Mouse (Mus musculus) bone marrow, adult 2 months (tissue): ENCODE measurements around the gene Nlrp9a. TPM values are rescaled to one million over a fixed set of nuclear protein-coding genes. Genes with fewer than 3 reads are reported as not detected.
"Not testable (repeated sequence)": the region's sequence is repeated elsewhere in the genome, so short reads cannot be mapped to it uniquely, and the experiment has no call there.

Experiments used
- H3K27ac ChIP-seq: fragments of 200-500 bp; 2 replicates; pipeline ENCODE4 v1.5.1; 2012; ENCODE audit warnings: low read depth, mild to moderate bottlenecking, control low read depth, inconsistent platforms, low read length; ENCODE audit not compliant: control insufficient read depth, poor library complexity, insufficient read depth
- H3K4me1 ChIP-seq: fragments of 200-500 bp; 2 replicates; pipeline ENCODE4 v1.6.1; 2011; ENCODE audit warnings: low read length; ENCODE audit not compliant: control insufficient read depth, insufficient read depth
- H3K4me3 ChIP-seq: fragments of 200-500 bp; replicated peaks from 2 replicates; pipeline ENCODE3; 2011; ENCODE audit warnings: mild to moderate bottlenecking, low read depth, low read length, control low read depth; ENCODE audit not compliant: control insufficient read depth
- CTCF ChIP-seq: fragments of 200-500 bp; IDR thresholded peaks from 2 replicates; pipeline ENCODE4 v1.5.1; 2011; ENCODE audit warnings: low read length, control low read depth; ENCODE audit not compliant: control insufficient read depth, insufficient read depth
- POLR2A ChIP-seq: fragments of 200-500 bp; IDR thresholded peaks from 2 replicates; pipeline ENCODE4 v1.6.1; 2011; ENCODE audit warnings: low read depth, mild to moderate bottlenecking, control low read depth, low read length, borderline replicate concordance; ENCODE audit not compliant: control insufficient read depth
- WGBS: fragments of 180-500 bp; shearing (Covaris S2); methylation state at CpG from one replicate; pipeline ENCODE4 v1.1.7; 2018; 5-methylcytosine and 5-hydroxymethylcytosine counted together
- polyA plus RNA-seq: library from polyadenylated mRNA; stranded (reverse); fragments of >200 nt; gene quantifications from 2 replicates; pipeline ENCODE4 v1.2.4, GENCODE M21; 2011; ENCODE audit warnings: low replicate concordance; ENCODE audit not compliant: missing spikeins, insufficient read depth, insufficient read length

Nlrp9a gene
- polyA plus RNA-seq: not detected in 2 replicates

DNA sequence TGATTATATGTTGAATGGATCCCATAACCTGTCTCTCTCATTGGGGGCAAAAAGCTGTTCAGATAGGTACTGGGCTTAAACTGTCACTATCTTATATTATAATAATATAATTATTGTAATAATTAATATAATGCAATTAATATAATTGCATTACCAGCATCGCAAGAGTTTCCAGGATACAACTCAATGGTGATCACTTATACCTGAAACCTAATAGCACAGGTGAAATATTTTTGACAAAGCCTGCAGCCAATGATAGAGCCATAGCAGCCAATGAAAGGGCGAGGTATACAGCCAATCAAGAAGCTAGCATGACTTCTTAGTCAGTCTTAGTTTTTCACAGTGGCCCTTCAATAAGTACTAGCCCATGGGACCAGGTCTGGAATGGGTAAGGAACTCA is at the start of gene Nlrp9a:
TSS of gene Nlrp9a (plus strand) at position 301 of the 400 bp plus-strand sequence.
- not testable (repeated sequence) for H3K27ac ChIP-seq, H3K4me3 ChIP-seq, H3K4me1 ChIP-seq
- 55% methylated on average over 2 of the region's 2 CpGs for WGBS

- H3K4me3 ChIP-seq, H3K27ac ChIP-seq, H3K4me1 ChIP-seq: not testable (repeated sequence)
- 80% methylated on average over 18 of the region's 18 CpGs for WGBS
Observed at GRCm38 (mm10) chr7:26489514-26489913, 45.3 kb upstream of the Nlrp9a start.

DNA sequence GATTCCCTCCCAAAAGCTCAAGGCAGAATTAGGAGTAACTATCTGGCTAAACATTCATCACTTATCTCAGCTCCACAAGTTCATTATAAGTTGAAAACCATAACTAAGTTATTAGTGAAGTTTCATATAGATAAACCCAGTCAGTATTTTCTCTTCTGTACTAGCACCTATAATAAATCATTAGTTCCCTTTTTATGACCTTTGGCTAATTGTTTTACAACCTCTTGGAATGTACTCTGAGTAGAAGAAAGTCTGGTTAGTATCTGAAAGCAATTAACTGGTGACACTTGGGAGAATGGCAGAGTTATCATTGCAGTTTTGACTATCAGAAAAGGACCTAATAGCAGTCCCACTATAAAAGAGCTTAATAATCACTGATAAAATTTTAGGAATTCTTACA is 54.3 kb downstream of the Nlrp9a start:
- no peak overlapping the region for H3K27ac ChIP-seq
- no peak overlapping the region for H3K4me3 ChIP-seq
- H3K4me1 ChIP-seq: no peaks in the 10 kb centered on the region
- TF ChIP-seq POLR2A (no peak), CTCF (no peak)

DNA sequence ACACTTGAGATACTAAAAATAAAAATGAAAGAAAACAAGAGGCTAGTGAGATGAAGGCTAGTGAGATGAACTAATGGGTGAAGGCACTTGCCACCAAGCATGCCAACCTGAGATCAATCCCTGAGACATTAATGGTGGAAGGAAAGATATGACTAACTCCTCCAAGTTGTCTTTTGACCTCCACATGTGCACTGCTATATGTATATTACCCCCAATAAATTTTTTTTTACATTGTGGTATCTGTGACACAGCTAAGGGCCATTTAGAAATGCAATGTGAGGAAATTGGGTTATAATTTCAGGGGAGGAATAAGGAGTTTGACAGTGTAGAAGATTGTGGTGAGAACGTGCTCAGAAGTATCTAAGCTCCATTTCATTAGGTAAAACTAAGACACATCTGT is 55.0 kb downstream of the Nlrp9a start:
- H3K4me1 ChIP-seq: no peaks in the 10 kb centered on the region
- 53% methylated on average over 1 of the region's 1 CpGs for WGBS
- H3K27ac ChIP-seq: no peak overlapping the region
- no peak for TF ChIP-seq POLR2A
- TF ChIP-seq CTCF: no peak
- no peak overlapping the region for H3K4me3 ChIP-seq

GRCm38 (mm10) chr7:26618364-26618763 is 83.5 kb downstream of the Nlrp9a start, which contains the start of gene Vmn1r185:
Gene Vmn1r185 (minus strand): TSS chr7:26618464.
- H3K4me3 ChIP-seq, H3K27ac ChIP-seq, H3K4me1 ChIP-seq: not testable (repeated sequence)
- 71% methylated on average over 1 of the region's 1 CpGs for WGBS

Other genes with a start within 250 kb of the Nlrp9a start
- 2.2 TPM in 1 of 2 replicates, not detected in the other for gene Cyp2a4, start 227.9 kb upstream of the Nlrp9a start, polyA plus RNA-seq
- gene Nlrp9c, start 131.3 kb upstream of the Nlrp9a start, polyA plus RNA-seq: not detected in 2 replicates
- gene Nlrp4a, start 99.9 kb upstream of the Nlrp9a start, polyA plus RNA-seq: not detected in 2 replicates
- not detected in 2 replicates for gene Vmn1r185, start 83.4 kb downstream of the Nlrp9a start, polyA plus RNA-seq
- not detected in 2 replicates for gene Cyp2b23, start 151.4 kb downstream of the Nlrp9a start, polyA plus RNA-seq
- not detected in 2 replicates for gene Cyp2b19, start 222.1 kb downstream of the Nlrp9a start, polyA plus RNA-seq